11 mouse cellular contexts compared by ENCODE assay signal in the genomic region with DNA sequence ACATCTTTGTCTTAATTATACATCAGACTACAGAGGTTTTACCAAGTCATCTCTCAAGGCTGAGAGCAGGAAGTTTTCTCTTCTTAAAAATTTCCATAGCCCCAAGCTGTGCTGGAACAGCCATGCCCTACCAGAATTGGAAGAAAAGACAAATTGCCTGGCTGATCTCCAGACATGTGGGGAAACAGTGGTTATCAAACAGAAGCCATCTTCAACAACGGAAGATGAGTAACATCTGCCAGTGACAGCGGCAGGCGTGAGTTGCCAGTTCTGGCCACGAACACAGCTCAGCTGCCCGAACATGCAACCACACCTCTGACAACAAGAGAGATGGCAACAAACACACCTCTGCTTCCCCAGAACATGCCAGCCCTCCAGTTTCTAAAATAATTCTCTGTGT. TPM values are rescaled to one million over a fixed set of nuclear protein-coding genes. Genes with fewer than 3 reads are reported as not detected.
DNase-seq lines count a peak whose midpoint lies in the region; ATAC-seq and TF ChIP-seq lines count a peak whose summit lies in the region.
"Had no signal": no experiment of that assay in that cellular context is flagged by ENCODE, and none has a peak within 500 bp of the region (broad histone marks: within the 10 kb centered on the region; RNA-seq: fewer than 3 reads in every experiment).

No protein-coding gene starts in this region.

- DNase-seq in lung, adult 18-20 months: peak; percentile 10 to 49
- DNase-seq in lung, adult 2 months: no peak
- peak; percentile 26 to 49 for DNase-seq in adrenal gland, postnatal 36 days
- peak; percentile 31 to 40 for DNase-seq in heart, postnatal 14 days
- peak; percentile 62 for DNase-seq in lung, postnatal 14 days
- no peak for DNase-seq in embryo, embryonic 10.5 days (ENCODE audit: low spot score)
- DNase-seq in midbrain, postnatal 0 days (ENCODE audit: low spot score): no peak
- DNase-seq: cerebellum, adult 11 months had no signal

- H3K9ac ChIP-seq in forebrain, embryonic 15.5 days (replicated peaks): no peak overlapping the region
- no peak overlapping the region for H3K9ac ChIP-seq in midbrain, postnatal 0 days (replicated peaks; ENCODE audit: low read length, poor library complexity, severe bottlenecking)
- H3K9ac ChIP-seq: lung, embryonic 15.5 days had no signal

- H3K27me3 ChIP-seq in forebrain, embryonic 15.5 days: no peaks in the 10 kb centered on the region
- no peaks in the 10 kb centered on the region for H3K27me3 ChIP-seq in midbrain, postnatal 0 days (ENCODE audit: insufficient read depth, low read length)
- H3K27me3 ChIP-seq: lung, embryonic 15.5 days had no signal

- H3K4me1 ChIP-seq in lung, adult 2 months (ENCODE audit: control insufficient read depth, insufficient read depth, low read length): no peaks in the 10 kb centered on the region
- no peaks in the 10 kb centered on the region for H3K4me1 ChIP-seq in forebrain, embryonic 15.5 days
- H3K4me1 ChIP-seq in midbrain, postnatal 0 days (ENCODE audit: insufficient read depth, low read length): no peaks in the 10 kb centered on the region

- 33% methylated on average over 5 of the region's 5 CpGs for WGBS in lung, adult 2 months
- 90% methylated on average over 5 of the region's 5 CpGs for WGBS in forebrain, embryonic 15.5 days
- 87% methylated on average over 5 of the region's 5 CpGs for WGBS in midbrain, postnatal 0 days

- H3K4me3 ChIP-seq in lung, adult 2 months (replicated peaks; ENCODE audit: extremely low read depth, low read depth, low read length): no peak overlapping the region
- H3K4me3 ChIP-seq in forebrain, embryonic 15.5 days: no peak overlapping the region
- H3K4me3 ChIP-seq in midbrain, postnatal 0 days (ENCODE audit: low read depth, low read length): no peak overlapping the region
- H3K4me3 ChIP-seq: lung, embryonic 15.5 days had no signal

- no peak overlapping the region for H3K4me2 ChIP-seq in forebrain, embryonic 15.5 days (replicated peaks)
- no peak overlapping the region for H3K4me2 ChIP-seq in midbrain, postnatal 0 days (ENCODE audit: low read depth, low read length, poor library complexity, severe bottlenecking)
- H3K4me2 ChIP-seq: lung, embryonic 15.5 days had no signal

- no peak for ATAC-seq in forebrain, embryonic 15.5 days (replicated peaks)
- ATAC-seq in midbrain, postnatal 0 days (ENCODE audit: low FRiP score): no peak
- ATAC-seq: forebrain, embryonic 14.5 days had no signal

- no peak for TF ChIP-seq CTCF in lung, adult 2 months (IDR thresholded peaks at IDR 0.05; ENCODE audit: insufficient read depth, low read length)
- no peak for TF ChIP-seq CTCF in midbrain, postnatal 0 days (IDR thresholded peaks at IDR 0.05)

- no peak for TF ChIP-seq POLR2A in lung, adult 2 months (IDR thresholded peaks at IDR 0.05; ENCODE audit: borderline replicate concordance, extremely low read depth, low read depth, low read length)

- no peaks in the 10 kb centered on the region for H3K36me3 ChIP-seq in forebrain, embryonic 15.5 days
- no peaks in the 10 kb centered on the region for H3K36me3 ChIP-seq in midbrain, postnatal 0 days (ENCODE audit: insufficient read depth, low read length)
- H3K36me3 ChIP-seq: lung, embryonic 15.5 days had no signal

- intact Hi-C loops in heart, postnatal 14 days (cut with DNase I): no loop called here

- H3K27ac ChIP-seq in forebrain, embryonic 15.5 days (replicated peaks): no peak overlapping the region
- H3K27ac ChIP-seq in midbrain, postnatal 0 days (ENCODE audit: low read depth, low read length): no peak overlapping the region
- H3K27ac ChIP-seq: lung, embryonic 15.5 days had no signal

- no peaks in the 10 kb centered on the region for H3K9me3 ChIP-seq in forebrain, embryonic 15.5 days
- no peaks in the 10 kb centered on the region for H3K9me3 ChIP-seq in midbrain, postnatal 0 days (ENCODE audit: low read length)
- H3K9me3 ChIP-seq: lung, embryonic 15.5 days had no signal

RNA-seq across cellular contexts. Expression of gene Thbs2, which starts 59.1 kb away (rescaled TPM):
- polyA plus RNA-seq in lung, adult 2 months (2012; rRNA removed): 2.3 and 3.5 TPM in 2 replicates
- 1 to 10 TPM; 2.7 to 3.5 TPM for total RNA-seq in adrenal gland, postnatal 36 days (2021)
- total RNA-seq in heart, postnatal 14 days (2021): 10 to 100 TPM; 27.5 to 31.9 TPM
- polyA plus RNA-seq in forebrain, embryonic 15.5 days (2015; fragmentation: Nextera tagmentation; extraction: Ambion mirVana): 0.84 and 1.2 TPM in 2 replicates
- total RNA-seq in midbrain, postnatal 0 days (2014; rRNA removed): 8.0 and 9.6 TPM in 2 replicates
- 3.6 and 4.2 TPM in 2 replicates for polyA plus RNA-seq in midbrain, postnatal 0 days (2015; fragmentation: Nextera tagmentation; extraction: Ambion mirVana)

Comparison
In these comparisons a context has a peak if more than half of its experiments do, and no peak if none do; other contexts are left out.
1. DNase-seq: peak in lung, adult 18-20 months (2 of 2), adrenal gland, postnatal 36 days (2 of 2), heart, postnatal 14 days (2 of 2) and lung, postnatal 14 days (single experiment); none in lung, adult 2 months (single experiment), embryo, embryonic 10.5 days (single experiment) and midbrain, postnatal 0 days (single experiment).